Mouse (Mus musculus): ENCODE results near the gene Nsd1. TPM values are rescaled to one million over a fixed set of nuclear protein-coding genes. Genes with fewer than 3 reads are reported as not detected.

The Nsd1 gene
- polyA plus RNA-seq, 1 experiment from 2014 or later: 68.0 TPM

- peak; percentile 92 for DNase-seq (ENCODE audit: low spot score, missing footprints)
- no peak overlapping the region for H3K4me3 ChIP-seq (ENCODE audit: low read depth, low read length)
- peak overlapping the region; percentile 40 for H3K4me2 ChIP-seq
- H3K27me3 ChIP-seq (ENCODE audit: control insufficient read depth, insufficient read depth, low read length): no peaks in the 10 kb centered on the region
- WGBS: 19% methylated on average over 26 of the region's 26 CpGs
- peak overlapping the region; percentile 45 for H3K9ac ChIP-seq (ENCODE audit: low read length)
- H3K36me3 ChIP-seq (ENCODE audit: control insufficient read depth, insufficient read depth, low read length): no peaks in the 10 kb centered on the region
- H3K27ac ChIP-seq (ENCODE audit: low read depth, low read length): peak overlapping the region; percentile 67
- ATAC-seq (ENCODE audit: low FRiP score): peak; percentile 65
- H3K9me3 ChIP-seq (ENCODE audit: control insufficient read depth, low read length): no peaks in the 10 kb centered on the region
- peaks cover 14% of the 10 kb centered on the region for H3K4me1 ChIP-seq (ENCODE audit: control insufficient read depth, insufficient read depth, low read length)
These were observed 37.9 kb upstream of the Nsd1 start for GRCm38 (mm10) chr13:55171517-55172335.

- peak; percentile 90 for DNase-seq (ENCODE audit: low spot score, missing footprints)
- Histone ChIP-seq H3K36me3 (ENCODE audit: control insufficient read depth, insufficient read depth, low read length) (no peaks in the 10 kb centered on the region), H3K4me1 (ENCODE audit: control insufficient read depth, insufficient read depth, low read length) (peaks cover 14% of the 10 kb centered on the region), H3K9me3 (ENCODE audit: control insufficient read depth, low read length) (no peaks in the 10 kb centered on the region), H3K27me3 (ENCODE audit: control insufficient read depth, insufficient read depth, low read length) (no peaks in the 10 kb centered on the region), H3K4me2 (peak overlapping the region; percentile 40; the same call in 1 of the 2 replicates), H3K27ac (ENCODE audit: low read depth, low read length) (no peak overlapping the region), H3K9ac (ENCODE audit: low read length) (no peak overlapping the region), H3K4me3 (ENCODE audit: low read depth, low read length) (no peak overlapping the region)
- ATAC-seq (ENCODE audit: low FRiP score): no peak
- 48% methylated on average over 7 of the region's 7 CpGs for WGBS
These were observed 37.2 kb upstream of the Nsd1 start for GRCm38 (mm10) chr13:55172336-55172770.

- Histone ChIP-seq H3K27ac (ENCODE audit: low read depth, low read length) (no peak overlapping the region), H3K27me3 (ENCODE audit: control insufficient read depth, insufficient read depth, low read length) (no peaks in the 10 kb centered on the region)
These were observed 35.2 kb upstream of the Nsd1 start for GRCm38 (mm10) chr13:55174347-55174746.

GRCm38 (mm10) chr13:55176265-55176664 lies 33.3 kb upstream of the Nsd1 start:
- DNase-seq (ENCODE audit: low spot score, missing footprints): no peak
- Histone ChIP-seq H3K9ac (ENCODE audit: low read length) (no peak overlapping the region), H3K4me2 (no peak overlapping the region), H3K4me3 (ENCODE audit: low read depth, low read length) (no peak overlapping the region), H3K4me1 (ENCODE audit: control insufficient read depth, insufficient read depth, low read length) (peaks cover 13% of the 10 kb centered on the region), H3K27ac (ENCODE audit: low read depth, low read length) (no peak overlapping the region), H3K36me3 (ENCODE audit: control insufficient read depth, insufficient read depth, low read length) (no peaks in the 10 kb centered on the region), H3K27me3 (ENCODE audit: control insufficient read depth, insufficient read depth, low read length) (no peaks in the 10 kb centered on the region), H3K9me3 (ENCODE audit: control insufficient read depth, low read length) (no peaks in the 10 kb centered on the region)
- 93% methylated on average over 6 of the region's 6 CpGs for WGBS
- ATAC-seq (ENCODE audit: low FRiP score): no peak

More at GRCm38 (mm10) chr13:55174347-55174746, 35.2 kb upstream of the Nsd1 start:
- DNase-seq (ENCODE audit: low spot score, missing footprints) (no peak), ATAC-seq (ENCODE audit: low FRiP score) (no peak)
- Histone ChIP-seq H3K36me3 (ENCODE audit: control insufficient read depth, insufficient read depth, low read length) (no peaks in the 10 kb centered on the region), H3K4me3 (ENCODE audit: low read depth, low read length) (no peak overlapping the region), H3K9me3 (ENCODE audit: control insufficient read depth, low read length) (no peaks in the 10 kb centered on the region), H3K9ac (ENCODE audit: low read length) (no peak overlapping the region), H3K4me1 (ENCODE audit: control insufficient read depth, insufficient read depth, low read length) (peaks cover 14% of the 10 kb centered on the region), H3K4me2 (no peak overlapping the region)
- WGBS: 70% methylated on average over 11 of the region's 11 CpGs

GRCm38 (mm10) chr13:55177903-55178496 lies 31.6 kb upstream of the Nsd1 start:
- H3K4me3 ChIP-seq (ENCODE audit: low read depth, low read length): no peak overlapping the region
- WGBS: 65% methylated on average over 4 of the region's 4 CpGs
- ATAC-seq (ENCODE audit: low FRiP score): no peak
- H3K4me2 ChIP-seq: no peak overlapping the region
- no peak overlapping the region for H3K9ac ChIP-seq (ENCODE audit: low read length)
- no peaks in the 10 kb centered on the region for H3K4me1 ChIP-seq (ENCODE audit: control insufficient read depth, insufficient read depth, low read length)
- H3K9me3 ChIP-seq (ENCODE audit: control insufficient read depth, low read length): no peaks in the 10 kb centered on the region
- no peaks in the 10 kb centered on the region for H3K36me3 ChIP-seq (ENCODE audit: control insufficient read depth, insufficient read depth, low read length)
- H3K27ac ChIP-seq (ENCODE audit: low read depth, low read length): no peak overlapping the region
- peak; percentile 87 for DNase-seq (ENCODE audit: low spot score, missing footprints)
- H3K27me3 ChIP-seq (ENCODE audit: control insufficient read depth, insufficient read depth, low read length): no peaks in the 10 kb centered on the region

- H3K36me3 ChIP-seq (ENCODE audit: control insufficient read depth, insufficient read depth, low read length): no peaks in the 10 kb centered on the region
- no peak overlapping the region for H3K9ac ChIP-seq (ENCODE audit: low read length)
- H3K27me3 ChIP-seq (ENCODE audit: control insufficient read depth, insufficient read depth, low read length): no peaks in the 10 kb centered on the region
- no peak overlapping the region for H3K27ac ChIP-seq (ENCODE audit: low read depth, low read length)
- H3K4me1 ChIP-seq (ENCODE audit: control insufficient read depth, insufficient read depth, low read length): no peaks in the 10 kb centered on the region
- DNase-seq (ENCODE audit: low spot score, missing footprints): peak; percentile 98
- WGBS: 30% methylated on average over 2 of the region's 2 CpGs
- H3K9me3 ChIP-seq (ENCODE audit: control insufficient read depth, low read length): no peaks in the 10 kb centered on the region
- ATAC-seq (ENCODE audit: low FRiP score): peak; percentile 36; the same call in 1 of the 2 replicates
- no peak overlapping the region for H3K4me3 ChIP-seq (ENCODE audit: low read depth, low read length)
- no peak overlapping the region for H3K4me2 ChIP-seq
These were observed 31.0 kb upstream of the Nsd1 start for GRCm38 (mm10) chr13:55178556-55178955.

GRCm38 (mm10) chr13:55179591-55179990 lies 30.0 kb upstream of the Nsd1 start:
- Histone ChIP-seq H3K27ac (ENCODE audit: low read depth, low read length) (no peak overlapping the region), H3K9ac (ENCODE audit: low read length) (no peak overlapping the region), H3K36me3 (ENCODE audit: control insufficient read depth, insufficient read depth, low read length) (no peaks in the 10 kb centered on the region), H3K4me1 (ENCODE audit: control insufficient read depth, insufficient read depth, low read length) (no peaks in the 10 kb centered on the region), H3K4me2 (no peak overlapping the region), H3K27me3 (ENCODE audit: control insufficient read depth, insufficient read depth, low read length) (no peaks in the 10 kb centered on the region), H3K9me3 (ENCODE audit: control insufficient read depth, low read length) (no peaks in the 10 kb centered on the region), H3K4me3 (ENCODE audit: low read depth, low read length) (no peak overlapping the region)
- WGBS: 92% methylated on average over 3 of the region's 3 CpGs
- ATAC-seq (ENCODE audit: low FRiP score): no peak
- no peak for DNase-seq (ENCODE audit: low spot score, missing footprints)

- no peak overlapping the region for H3K27ac ChIP-seq (ENCODE audit: low read depth, low read length)
- H3K27me3 ChIP-seq (ENCODE audit: control insufficient read depth, insufficient read depth, low read length): no peaks in the 10 kb centered on the region
- ATAC-seq (ENCODE audit: low FRiP score) (no peak), DNase-seq (ENCODE audit: low spot score, missing footprints) (no peak)
- no peak overlapping the region; the same call in 1 of the 2 replicates for H3K4me3 ChIP-seq (ENCODE audit: low read depth, low read length)
- no peaks in the 10 kb centered on the region for H3K4me1 ChIP-seq (ENCODE audit: control insufficient read depth, insufficient read depth, low read length)
- no peaks in the 10 kb centered on the region for H3K36me3 ChIP-seq (ENCODE audit: control insufficient read depth, insufficient read depth, low read length)
- no peak overlapping the region for H3K9ac ChIP-seq (ENCODE audit: low read length)
- H3K4me2 ChIP-seq: peak overlapping the region; percentile 41
- no peaks in the 10 kb centered on the region for H3K9me3 ChIP-seq (ENCODE audit: control insufficient read depth, low read length)
- WGBS: 73% methylated on average over 2 of the region's 2 CpGs
These were observed 27.8 kb upstream of the Nsd1 start for GRCm38 (mm10) chr13:55181786-55182172.

All from midbrain, embryonic 11.5 days (tissue).